Mouse (Mus musculus): ENCODE results near the gene Nfib.

The Nfib gene

GRCm38 (mm10) chr4:82540466-82540990 lies 165.0 kb downstream of the Nfib start:
- no peak for DNase-seq (ENCODE audit: low spot score)

- no peak for DNase-seq (ENCODE audit: low spot score)
Measured at GRCm38 (mm10) chr4:82540048-82540410, 165.5 kb downstream of the Nfib start.

- DNase-seq (ENCODE audit: low spot score): no peak
Measured at GRCm38 (mm10) chr4:82539406-82540047, 166.0 kb downstream of the Nfib start.

GRCm38 (mm10) chr4:82538815-82539214 lies 166.7 kb downstream of the Nfib start:
- DNase-seq (ENCODE audit: low spot score): no peak

- no peak for DNase-seq (ENCODE audit: low spot score)
Measured at GRCm38 (mm10) chr4:82538069-82538811, 167.3 kb downstream of the Nfib start.

- no peak for DNase-seq (ENCODE audit: low spot score)
Measured at GRCm38 (mm10) chr4:82537279-82537967, 168.1 kb downstream of the Nfib start.

GRCm38 (mm10) chr4:82536435-82537278 lies 168.9 kb downstream of the Nfib start:
- DNase-seq (ENCODE audit: low spot score): no peak

GRCm38 (mm10) chr4:82535606-82536434 lies 169.7 kb downstream of the Nfib start:
- no peak for DNase-seq (ENCODE audit: low spot score)

- DNase-seq (ENCODE audit: low spot score): no peak
Measured at GRCm38 (mm10) chr4:82533231-82533630, 172.3 kb downstream of the Nfib start.

- DNase-seq (ENCODE audit: low spot score): no peak
Measured at GRCm38 (mm10) chr4:82532443-82533191, 172.9 kb downstream of the Nfib start.

GRCm38 (mm10) chr4:82531977-82532376 lies 173.6 kb downstream of the Nfib start:
- no peak for DNase-seq (ENCODE audit: low spot score)

- no peak for DNase-seq (ENCODE audit: low spot score)
Measured at GRCm38 (mm10) chr4:82530875-82531353, 174.6 kb downstream of the Nfib start.

GRCm38 (mm10) chr4:82528978-82529377 lies 176.6 kb downstream of the Nfib start:
- DNase-seq (ENCODE audit: low spot score): no peak

GRCm38 (mm10) chr4:82519935-82520334 lies 185.6 kb downstream of the Nfib start:
- DNase-seq (ENCODE audit: low spot score): no peak

- no peak for DNase-seq (ENCODE audit: low spot score)
Measured at GRCm38 (mm10) chr4:82518132-82518531, 187.4 kb downstream of the Nfib start.

- DNase-seq (ENCODE audit: low spot score): no peak
Measured at GRCm38 (mm10) chr4:82517311-82517710, 188.2 kb downstream of the Nfib start.

- no peak for DNase-seq (ENCODE audit: low spot score)
Measured at GRCm38 (mm10) chr4:82516211-82516795, 189.2 kb downstream of the Nfib start.

- no peak for DNase-seq (ENCODE audit: low spot score)
Measured at GRCm38 (mm10) chr4:82514921-82515320, 190.6 kb downstream of the Nfib start.

- no peak for DNase-seq (ENCODE audit: low spot score)
Measured at GRCm38 (mm10) chr4:82514373-82514772, 191.2 kb downstream of the Nfib start.

GRCm38 (mm10) chr4:82513426-82513750 lies 192.2 kb downstream of the Nfib start:
- no peak for DNase-seq (ENCODE audit: low spot score)
